Mouse (Mus musculus): ENCODE measurements at regions not wholly inside any gene's neighbourhood (a gene's known extent, or its start where the extent isn't known, plus 50 kb on each side); places are given as distances from the start of the nearest gene placed in this dataset.

DNA sequence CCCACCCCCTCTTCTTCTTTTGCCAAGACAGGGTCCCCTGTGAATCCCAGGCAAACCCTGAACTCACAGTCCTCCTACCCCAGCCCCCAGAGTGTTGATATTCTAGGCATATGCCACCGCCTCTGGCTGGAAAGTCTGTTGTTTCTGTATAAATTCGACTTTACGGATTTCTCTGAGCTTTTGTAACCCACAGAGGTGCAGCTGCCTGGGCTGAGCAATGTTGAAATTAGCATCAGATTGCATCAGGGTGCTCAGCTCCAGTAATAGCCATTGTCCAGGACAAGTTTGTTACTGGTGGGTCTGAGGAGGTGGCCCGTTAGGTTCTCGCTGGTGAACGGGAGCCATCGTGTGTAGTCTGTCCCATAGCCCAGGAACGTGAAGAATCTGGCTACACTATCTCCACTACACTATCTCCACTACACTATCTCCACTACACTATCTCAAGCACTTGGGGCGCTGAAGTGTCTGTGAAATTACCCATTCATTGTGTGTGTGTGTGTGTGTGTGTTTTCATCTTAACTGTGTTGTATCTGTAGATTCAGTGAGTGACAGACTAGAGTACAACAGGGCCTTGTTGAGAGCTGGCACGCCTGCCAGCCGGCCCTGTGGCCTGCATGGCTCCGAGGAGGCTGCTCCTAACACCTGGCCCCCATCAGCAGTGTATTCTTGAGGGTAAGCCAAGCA, 92.4 kb upstream of the Hnrnpk start:
- DNase-seq (ENCODE audit: low spot score in 2 of 2): no peak

- no peak for DNase-seq (ENCODE audit: low spot score in 2 of 2)
These were observed 91.6 kb upstream of the Hnrnpk start for GRCm38 (mm10) chr13:58494726-58495125.

DNA sequence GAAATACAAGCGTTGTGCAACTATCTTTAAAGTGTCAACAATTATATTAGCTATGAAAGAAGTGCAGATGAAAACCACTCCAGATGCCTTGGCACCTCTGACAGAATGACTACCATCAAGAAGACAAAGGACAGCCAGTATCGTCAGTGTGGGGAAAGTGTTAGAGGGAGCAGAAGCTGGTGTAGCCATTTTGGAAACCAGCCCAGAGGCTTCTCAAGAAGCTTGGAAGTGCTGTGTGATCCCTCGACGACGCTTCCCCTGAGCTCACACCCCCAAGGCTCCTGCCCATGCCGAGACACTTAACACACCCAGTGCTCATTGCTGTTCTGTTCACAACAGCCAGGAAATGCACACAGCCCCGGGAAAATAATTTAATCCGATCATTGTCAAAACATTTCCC, 87.7 kb upstream of the Hnrnpk start:
- no peak for DNase-seq (ENCODE audit: low spot score in 2 of 2)

GRCm38 (mm10) chr13:58485011-58485410, 81.9 kb upstream of the Hnrnpk start:
- no peak for DNase-seq (ENCODE audit: low spot score in 2 of 2)

DNA sequence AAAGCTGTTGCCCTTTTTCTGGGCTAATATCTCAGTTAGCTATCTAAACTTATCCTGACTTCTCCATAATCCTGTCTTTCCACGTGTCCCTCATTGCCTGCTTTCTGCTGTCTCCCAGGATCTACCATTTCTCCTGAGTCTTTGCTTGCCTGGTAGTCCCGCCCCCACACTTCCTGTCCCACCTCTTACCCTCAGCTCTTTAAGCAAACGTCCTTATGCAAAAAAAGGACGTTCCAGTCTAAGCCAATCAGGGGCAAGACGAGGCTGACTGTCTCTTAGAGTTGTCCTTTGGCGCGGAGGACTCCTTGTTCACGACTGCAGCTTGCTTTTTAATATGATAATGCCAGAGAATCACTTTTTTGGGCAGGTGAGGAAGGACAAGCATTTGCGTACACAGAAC, 79.6 kb upstream of the Hnrnpk start:
- no peak for DNase-seq (ENCODE audit: low spot score in 2 of 2)

GRCm38 (mm10) chr13:58480928-58481598, 77.9 kb upstream of the Hnrnpk start:
- DNase-seq (ENCODE audit: low spot score in 2 of 2): no peak

DNA sequence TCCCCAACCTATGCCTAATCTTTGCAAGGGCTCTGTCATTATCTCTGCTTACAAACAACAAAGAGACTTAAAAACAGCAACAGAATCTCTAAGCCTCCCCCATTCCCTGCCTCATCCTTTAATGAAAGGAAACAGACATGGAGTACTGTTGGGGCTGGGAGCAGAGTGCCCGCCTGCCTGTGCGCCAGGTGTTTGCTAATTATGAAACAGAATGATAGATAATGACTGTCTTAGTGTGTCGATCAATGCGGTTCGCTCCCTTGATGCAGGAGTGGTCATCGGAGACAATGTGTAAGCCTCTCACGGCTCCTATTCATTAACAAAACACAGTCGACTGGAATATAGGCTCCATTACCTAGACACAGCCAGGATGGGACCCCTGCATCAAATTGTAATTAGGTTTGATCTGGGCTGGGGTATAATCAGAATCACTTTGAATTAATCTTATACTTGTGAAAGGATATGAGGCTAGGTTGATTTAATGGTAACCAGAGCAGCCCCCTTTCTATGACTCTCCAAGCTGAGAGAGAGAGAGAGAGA, 77.3 kb upstream of the Hnrnpk start:
- no peak for DNase-seq (ENCODE audit: low spot score in 2 of 2)

GRCm38 (mm10) chr13:58478438-58478837, 75.3 kb upstream of the Hnrnpk start:
- no peak for DNase-seq (ENCODE audit: low spot score in 2 of 2)

DNA sequence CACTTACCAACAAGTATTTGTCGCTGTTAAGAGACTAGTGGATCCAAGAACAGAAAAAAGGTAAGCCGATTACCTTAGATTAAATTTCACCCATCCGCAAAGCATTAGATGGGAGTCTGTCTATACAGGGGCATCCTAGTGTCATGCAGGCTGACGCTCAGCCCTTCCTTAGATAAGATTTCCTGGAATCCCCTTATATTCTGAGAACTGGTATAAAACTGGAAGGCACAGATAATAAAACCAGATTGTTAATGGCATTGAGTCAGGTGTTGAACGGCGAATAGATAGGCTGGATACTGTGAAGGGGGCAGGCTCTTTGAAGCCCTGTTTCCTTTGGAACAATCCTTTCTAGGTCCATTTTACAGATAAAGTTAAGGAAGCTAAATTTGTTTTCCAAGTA, 74.1 kb upstream of the Hnrnpk start:
- no peak for DNase-seq (ENCODE audit: low spot score in 2 of 2)

DNA sequence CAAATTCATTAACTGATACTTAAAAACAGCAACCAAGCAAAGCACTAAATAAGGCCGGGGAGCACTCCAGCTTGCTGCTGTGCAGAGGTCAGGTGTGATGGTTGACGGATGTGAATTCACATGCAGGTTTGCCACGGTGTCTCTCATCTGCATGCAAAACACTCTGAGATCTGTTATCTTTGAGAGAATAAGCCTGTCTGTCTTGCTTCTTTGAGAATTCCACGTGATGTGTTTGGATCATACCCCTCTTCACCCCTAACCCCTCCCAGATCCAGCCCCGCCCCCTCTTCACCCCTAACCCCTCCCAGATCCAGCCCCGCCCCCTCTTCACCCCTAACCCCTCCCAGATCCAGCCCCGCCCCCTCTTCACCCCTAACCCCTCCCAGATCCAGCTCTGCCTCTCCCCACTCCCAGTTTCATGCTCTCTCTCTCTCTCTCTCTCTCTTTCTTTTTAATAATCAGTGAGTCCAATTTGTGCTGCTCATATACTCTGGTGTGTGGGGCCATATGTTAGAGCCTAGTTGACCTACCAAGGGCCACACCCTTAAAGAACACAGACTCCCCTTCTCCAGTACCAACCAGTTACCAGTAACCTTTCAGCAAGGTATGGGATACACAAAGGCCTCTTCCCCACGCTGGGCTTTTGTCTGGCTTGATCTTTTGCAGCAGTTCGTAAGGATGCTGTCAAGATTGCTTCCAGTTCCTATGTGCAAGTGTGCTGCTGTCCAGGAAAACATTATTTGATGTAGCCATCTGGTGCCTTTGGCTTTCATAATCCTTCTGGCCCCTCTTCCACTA, 73.1 kb upstream of the Hnrnpk start:
- DNase-seq (ENCODE audit: low spot score in 2 of 2): no peak

DNA sequence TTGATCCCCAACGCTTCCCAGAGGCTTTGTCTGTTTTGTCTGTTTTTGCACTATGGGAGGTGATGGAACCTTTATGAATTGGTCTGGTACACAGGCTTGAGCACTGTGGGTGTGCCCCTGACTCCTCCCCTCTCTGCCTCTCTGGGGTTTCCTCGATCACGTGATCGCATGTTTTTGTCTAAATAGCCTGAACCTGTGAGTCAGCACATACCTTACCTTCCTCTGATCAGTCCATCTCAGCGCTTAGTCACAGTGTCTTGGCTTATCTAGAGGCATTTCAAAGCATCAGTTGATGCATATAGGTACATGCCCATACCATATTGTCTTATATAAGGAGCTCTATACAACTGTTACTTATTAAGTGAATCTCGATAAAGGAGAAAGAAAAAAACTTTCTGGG, 72.4 kb upstream of the Hnrnpk start:
- DNase-seq (ENCODE audit: low spot score in 2 of 2): no peak

- no peak for DNase-seq (ENCODE audit: low spot score in 2 of 2)
These were observed 69.3 kb upstream of the Hnrnpk start for GRCm38 (mm10) chr13:58472455-58472854.

DNA sequence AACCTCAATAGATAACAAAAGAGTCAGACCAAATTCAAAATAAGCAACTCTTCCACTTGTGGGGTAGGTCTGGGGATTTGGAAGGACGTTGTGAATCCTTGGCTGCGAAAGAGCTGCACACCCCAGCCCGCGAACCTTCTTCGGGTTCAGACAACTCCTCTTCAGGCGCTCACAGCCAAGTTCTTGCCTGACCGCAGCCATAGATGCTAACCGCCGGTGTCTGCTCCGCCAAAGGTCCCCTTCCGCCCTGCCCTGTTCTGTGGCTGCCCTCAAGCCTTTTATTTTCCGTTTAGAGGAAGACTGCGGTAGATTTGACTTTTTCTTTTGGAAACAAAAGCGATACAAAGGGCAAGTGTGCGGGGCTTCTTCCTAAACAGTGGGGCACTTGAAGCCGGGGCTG, 68.6 kb upstream of the Hnrnpk start:
- DNase-seq (ENCODE audit: low spot score in 2 of 2): no peak

- no peak for DNase-seq (ENCODE audit: low spot score in 2 of 2)
These were observed 66.6 kb upstream of the Hnrnpk start for GRCm38 (mm10) chr13:58469731-58470130.

GRCm38 (mm10) chr13:58467097-58467642, 64.0 kb upstream of the Hnrnpk start:
- peak in 1 of 2 experiments; percentile 32 for DNase-seq (ENCODE audit: low spot score in 2 of 2)

DNA sequence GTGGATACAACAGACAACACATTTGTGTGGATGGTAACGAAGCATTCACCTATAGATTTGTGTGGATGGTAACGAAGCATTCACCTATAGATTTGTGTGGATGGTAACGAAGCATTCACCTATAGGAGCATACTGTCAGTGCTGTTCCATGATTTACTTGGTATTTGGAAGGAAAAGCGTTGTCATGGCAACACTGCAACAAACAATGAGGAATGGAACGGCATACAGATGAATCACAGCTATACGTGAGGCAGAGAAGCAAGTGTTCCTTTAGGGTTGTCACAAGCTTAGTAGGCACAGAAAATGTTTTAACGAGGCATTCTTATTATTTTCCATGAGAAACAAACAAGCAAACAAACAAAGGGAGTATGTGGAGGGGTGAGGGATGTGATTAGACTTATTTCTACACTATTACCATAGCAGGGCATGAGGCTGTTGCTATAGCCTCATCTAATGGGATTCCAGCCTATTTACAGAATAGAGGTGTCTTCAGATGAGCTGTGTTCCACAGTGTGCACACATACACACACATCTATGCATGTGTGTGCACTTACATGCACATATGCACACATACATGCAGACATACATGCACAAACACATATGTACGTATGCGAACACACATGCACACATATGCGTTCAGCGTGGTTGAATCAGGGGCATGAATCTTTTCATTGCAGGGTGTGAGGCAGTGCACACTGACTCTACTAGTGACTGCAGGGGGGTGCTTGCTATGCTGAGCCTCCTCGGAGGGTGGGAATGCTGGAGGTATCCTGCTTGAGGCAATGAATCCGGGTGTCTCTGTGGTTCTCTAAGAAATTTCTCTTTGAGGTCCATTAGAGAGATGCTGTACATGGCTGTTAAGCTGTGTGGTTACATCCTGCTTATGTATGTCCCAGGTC, 62.3 kb upstream of the Hnrnpk start:
- no peak for DNase-seq (ENCODE audit: low spot score in 2 of 2)

All from urinary bladder, postnatal 4 days (tissue).